Mouse (Mus musculus) embryonic stem cell, embryonic (primary cell): Measurements from ENCODE around the gene March9.

ENCODE experiments used
- CTCF ChIA-PET, 4 experiments: fragments of 300-600 bp in 2 of 4; fragments of 350-600 bp in 2 of 4; sonication (Branson Sonifier 250); formaldehyde crosslinking; loops; one replicate each; lab custom pipeline; 2022; ENCODE audit warnings: inconsistent platforms in 2 of 4; lab: Charles Lee
- POLR2A ChIA-PET, 4 experiments: fragments of 300-600 bp in 2 of 4; fragments of 350-600 bp in 2 of 4; sonication (Branson Sonifier 250); formaldehyde crosslinking; loops; one replicate each; lab custom pipeline; 2022; ENCODE audit warnings: antibody characterized with exemption in 4 of 4, inconsistent platforms in 1 of 4; lab: Charles Lee

The March9 gene

GRCm38 (mm10) chr10:127059968-127060916, at the start of gene March9:
March9 (minus strand) TSS chr10:127060184.
- ChIA-PET POLR2A (interaction anchor here in 3 of 4 experiments (0.6 to 2.1 kb wide), 13 partner anchors 9 to 1273 kb away, joined by 3 to 5 read pairs (median 3); partner anchors contain the start of genes Agap2 (in 1 of the 3), Cyp27b1 (in 1 of the 3), Eef1akmt3 (in 1 of the 3) and Mettl1 (in 1 of the 3)), CTCF (interaction anchor here in 2 of 4 experiments (0.6 to 2.4 kb wide), 2 partner anchors 12 to 133 kb away, joined by 8 to 19 read pairs; partner anchors contain the start of gene Cyp27b1 (in 1 of the 2))

GRCm38 (mm10) chr10:127108262-127108583, 48.2 kb upstream of the March9 start:
- CTCF ChIA-PET: interaction anchor here in 1 of 4 experiments (1.2 kb wide), 1 partner anchor 22 kb away, joined by 4 read pairs; no protein-coding TSS in a partner anchor

GRCm38 (mm10) chr10:127107563-127108261, 47.7 kb upstream of the March9 start:
- ChIA-PET CTCF (interaction anchor here in 1 of 4 experiments (1.2 kb wide), 1 partner anchor 22 kb away, joined by 4 read pairs; no protein-coding TSS in a partner anchor), POLR2A (no interaction called here)

More at GRCm38 (mm10) chr10:127108262-127108583, 48.2 kb upstream of the March9 start:
- POLR2A ChIA-PET: no interaction called here

- CTCF ChIA-PET: interaction anchor here in 2 of 4 experiments (1.0 to 1.4 kb wide), 4 partner anchors 14 to 67 kb away, joined by 3 to 5 read pairs (median 4); partner anchors contain the start of gene Agap2 (in 1 of the 2)
These were observed 43.6 kb upstream of the March9 start for GRCm38 (mm10) chr10:127103631-127104030.

GRCm38 (mm10) chr10:127101151-127101550, 41.2 kb upstream of the March9 start:
- POLR2A ChIA-PET: interaction anchor here in 2 of 4 experiments (0.7 to 1.7 kb wide), 2 partner anchors 12 to 20 kb away, joined by 3 to 5 read pairs; partner anchors contain the start of gene Os9 (in 1 of the 2)
- CTCF ChIA-PET: interaction anchor here in 1 of 4 experiments (0.9 kb wide), 1 partner anchor 248 kb away, joined by 3 read pairs; no protein-coding TSS in a partner anchor

More at GRCm38 (mm10) chr10:127103631-127104030, 43.6 kb upstream of the March9 start:
- POLR2A ChIA-PET: interaction anchor here in 1 of 4 experiments (0.9 kb wide), 1 partner anchor 15 kb away, joined by 3 read pairs; no protein-coding TSS in a partner anchor

GRCm38 (mm10) chr10:127100414-127100813, 40.4 kb upstream of the March9 start:
- CTCF ChIA-PET: no interaction called here
- POLR2A ChIA-PET: interaction anchor here in 1 of 4 experiments (1.7 kb wide), 1 partner anchor 20 kb away, joined by 5 read pairs; the partner anchor contains the start of gene Os9

- POLR2A ChIA-PET: no interaction called here
These were observed 39.9 kb upstream of the March9 start for GRCm38 (mm10) chr10:127099868-127100267.

GRCm38 (mm10) chr10:127099191-127099590, 39.2 kb upstream of the March9 start:
- POLR2A ChIA-PET: interaction anchor here in 3 of 4 experiments (0.7 to 2.2 kb wide), 4 partner anchors 10 to 164 kb away, joined by 3 to 5 read pairs (median 3); partner anchors contain the start of genes Os9 (in 2 of the 3) and Kif5a (in 1 of the 3)
- CTCF ChIA-PET: interaction anchor here in 2 of 4 experiments (0.9 to 1.0 kb wide), 2 partner anchors 41 kb away, joined by 3 read pairs; no protein-coding TSS in a partner anchor

More at GRCm38 (mm10) chr10:127099868-127100267, 39.9 kb upstream of the March9 start:
- CTCF ChIA-PET: no interaction called here

- CTCF ChIA-PET: interaction anchor here in 2 of 4 experiments (0.9 to 1.0 kb wide), 2 partner anchors 40 kb away, joined by 3 read pairs; no protein-coding TSS in a partner anchor
- POLR2A ChIA-PET: interaction anchor here in 3 of 4 experiments (0.6 to 2.2 kb wide), 7 partner anchors 10 to 165 kb away, joined by 3 to 5 read pairs (median 3); partner anchors contain the start of genes Os9 (in 2 of the 3), Eef1akmt3 (in 1 of the 3), Kif5a (in 1 of the 3) and Tspan31 (in 1 of the 3)
These were observed 38.5 kb upstream of the March9 start for GRCm38 (mm10) chr10:127098514-127098913.

- ChIA-PET POLR2A (interaction anchor here in 3 of 4 experiments (0.6 to 1.9 kb wide), 8 partner anchors 16 to 644 kb away, joined by 3 to 8 read pairs (median 4); partner anchors contain the start of genes Os9 (in 1 of the 3) and Tspan31 (in 1 of the 3)), CTCF (interaction anchor here in 2 of 4 experiments (1.4 to 1.7 kb wide), 2 partner anchors 36 to 255 kb away, joined by 3 to 4 read pairs; no protein-coding TSS in a partner anchor)
These were observed 34.4 kb upstream of the March9 start for GRCm38 (mm10) chr10:127094382-127094802.

- CTCF ChIA-PET: interaction anchor here in 2 of 4 experiments (1.3 to 1.4 kb wide), 2 partner anchors 9 to 12 kb away, joined by 3 to 4 read pairs; no protein-coding TSS in a partner anchor
- POLR2A ChIA-PET: interaction anchor here in 1 of 4 experiments (1.9 to 2.8 kb wide), 3 partner anchors 12 to 30 kb away, joined by 7 to 10 read pairs (median 8); partner anchors contain the start of gene Tspan31
These were observed 32.8 kb upstream of the March9 start for GRCm38 (mm10) chr10:127092742-127093141.

GRCm38 (mm10) chr10:127091507-127092396, 31.8 kb upstream of the March9 start:
- POLR2A ChIA-PET: interaction anchor here (0.5 to 2.8 kb wide), 11 partner anchors 11 to 417 kb away, joined by 3 to 10 read pairs (median 3); partner anchors contain the start of gene Tspan31 (in 3 of the 4)
- CTCF ChIA-PET: interaction anchor here in 3 of 4 experiments (0.6 to 1.7 kb wide), 12 partner anchors 8 to 435 kb away, joined by 3 to 5 read pairs (median 4); partner anchors contain the start of gene Agap2 (in 2 of the 3)

GRCm38 (mm10) chr10:127090560-127091411, 30.8 kb upstream of the March9 start:
- ChIA-PET CTCF (interaction anchor here (0.6 to 1.7 kb wide), 12 partner anchors 11 to 436 kb away, joined by 3 to 5 read pairs (median 4); partner anchors contain the start of genes Agap2 (in 2 of the 4) and Os9 (in 1 of the 4)), POLR2A (interaction anchor here (0.6 to 2.1 kb wide), 12 partner anchors 12 to 447 kb away, joined by 3 to 7 read pairs (median 3); partner anchors contain the start of gene Tspan31 (in 3 of the 4))

GRCm38 (mm10) chr10:127085633-127086032, 25.6 kb upstream of the March9 start:
- ChIA-PET CTCF (interaction anchor here in 2 of 4 experiments (0.7 to 1.8 kb wide), 4 partner anchors 8 to 112 kb away, joined by 3 to 7 read pairs (median 4); partner anchors contain the start of gene Agap2 (in 1 of the 2)), POLR2A (interaction anchor here in 2 of 4 experiments (1.0 to 2.1 kb wide), 4 partner anchors 10 to 161 kb away, joined by 3 to 7 read pairs (median 6); partner anchors contain the start of genes Agap2 (in 1 of the 2) and Tspan31 (in 1 of the 2))
